Mouse (Mus musculus) embryonic facial prominence, embryonic 13.5 days (tissue): ENCODE results near the gene Cap1. TPM values are rescaled to one million over a fixed set of nuclear protein-coding genes. Genes with fewer than 3 reads are reported as not detected.
A peak's percentile ranks its signal among the peaks of the same experiment; 100 is the strongest.

Source experiments
- ATAC-seq: fragments of 200-750 bp; cut with Nextera tagmentation; 2 replicates; pipeline ENCODE4 v1.8.0; 2017; ENCODE audit warnings: low read depth; ENCODE audit not compliant: insufficient number of reproducible peaks, insufficient read depth, low FRiP score, low TSS enrichment
- H3K27ac ChIP-seq: fragments of 300-500 bp; sonication (generic); 2 replicates; pipeline ENCODE4 v1.5.1; 2015; ENCODE audit warnings: moderate library complexity, mild to moderate bottlenecking, inconsistent platforms
- H3K27me3 ChIP-seq: fragments of 300-500 bp; sonication (generic); 2 replicates; pipeline ENCODE4 v1.6.1; 2015; ENCODE audit warnings: mild to moderate bottlenecking, inconsistent platforms
- H3K36me3 ChIP-seq: fragments of 300-500 bp; sonication (generic); 2 replicates; pipeline ENCODE4 v1.6.1; 2015; ENCODE audit warnings: mild to moderate bottlenecking, inconsistent platforms
- H3K4me1 ChIP-seq: fragments of 300-500 bp; sonication (generic); 2 replicates; pipeline ENCODE4 v1.6.1; 2015; ENCODE audit warnings: inconsistent platforms
- H3K4me2 ChIP-seq: fragments of 300-500 bp; sonication (generic); 2 replicates; pipeline ENCODE4 v1.6.1; 2015; ENCODE audit warnings: moderate library complexity, mild to moderate bottlenecking, inconsistent platforms
- H3K4me3 ChIP-seq: fragments of 300-500 bp; sonication (generic); 2 replicates; pipeline ENCODE4 v1.5.1; 2015; ENCODE audit warnings: mild to moderate bottlenecking, inconsistent platforms
- H3K9ac ChIP-seq: fragments of 300-500 bp; sonication (generic); 2 replicates; pipeline ENCODE4 v1.6.1; 2015; ENCODE audit warnings: mild to moderate bottlenecking, inconsistent platforms
- H3K9me3 ChIP-seq: fragments of 300-500 bp; sonication (generic); 2 replicates; pipeline ENCODE4 v1.6.1; 2016; ENCODE audit warnings: inconsistent platforms
- WGBS: fragments of 180-500 bp; shearing (Covaris S2); methylation state at CpG from one replicate; pipeline ENCODE4 v1.1.7; 2015; ENCODE audit warnings: mixed read lengths; 5-methylcytosine and 5-hydroxymethylcytosine counted together
- polyA plus RNA-seq: library from polyadenylated mRNA; unstranded; fragments of >200 nt; fragmentation: Nextera tagmentation; extraction: Ambion mirVana; gene quantifications from 2 replicates; pipeline ENCODE4 v1.2.1, GENCODE M21; 2015

The Cap1 gene
- polyA plus RNA-seq, 1 experiment from 2014 or later: 67.2 TPM

GRCm38 (mm10) chr4:122909572-122910189, 23.8 kb upstream of the Cap1 start:
- Histone ChIP-seq H3K4me3 (no peak overlapping the region), H3K9ac (no peak overlapping the region), H3K36me3 (no peaks in the 10 kb centered on the region), H3K4me2 (no peak overlapping the region), H3K27me3 (no peaks in the 10 kb centered on the region), H3K27ac (no peak overlapping the region), H3K4me1 (no peaks in the 10 kb centered on the region), H3K9me3 (peaks cover 3% of the 10 kb centered on the region; the same call in 1 of the 2 replicates)
- ATAC-seq: no peak
- 49% methylated on average over 12 of the region's 12 CpGs for WGBS

DNA sequence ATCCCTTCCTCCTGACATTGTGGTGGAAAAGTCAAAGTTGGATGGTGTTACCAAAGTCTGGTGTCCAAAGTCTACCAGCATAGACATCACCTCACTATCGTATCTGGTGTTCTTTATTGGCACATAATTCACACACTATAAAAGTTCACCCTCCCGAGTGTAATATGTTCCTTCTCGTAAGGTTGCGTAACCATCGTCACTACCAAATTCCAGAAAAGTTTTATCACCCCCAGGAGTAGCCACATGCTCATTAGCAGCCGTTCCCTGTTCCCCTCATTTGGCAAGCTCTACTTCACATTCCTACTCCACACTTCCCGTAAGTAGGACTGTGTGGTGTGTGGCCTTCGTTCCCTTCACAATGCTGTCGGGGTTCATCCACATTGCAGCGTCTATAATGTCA, 19.5 kb upstream of the Cap1 start:
- WGBS: 85% methylated on average over 10 of the region's 10 CpGs
- Histone ChIP-seq H3K36me3 (no peaks in the 10 kb centered on the region), H3K4me3 (no peak overlapping the region), H3K9ac (no peak overlapping the region), H3K4me1 (no peaks in the 10 kb centered on the region), H3K4me2 (no peak overlapping the region), H3K27me3 (no peaks in the 10 kb centered on the region), H3K27ac (no peak overlapping the region), H3K9me3 (peaks cover 3% of the 10 kb centered on the region; the same call in 1 of the 2 replicates)
- ATAC-seq: no peak

DNA sequence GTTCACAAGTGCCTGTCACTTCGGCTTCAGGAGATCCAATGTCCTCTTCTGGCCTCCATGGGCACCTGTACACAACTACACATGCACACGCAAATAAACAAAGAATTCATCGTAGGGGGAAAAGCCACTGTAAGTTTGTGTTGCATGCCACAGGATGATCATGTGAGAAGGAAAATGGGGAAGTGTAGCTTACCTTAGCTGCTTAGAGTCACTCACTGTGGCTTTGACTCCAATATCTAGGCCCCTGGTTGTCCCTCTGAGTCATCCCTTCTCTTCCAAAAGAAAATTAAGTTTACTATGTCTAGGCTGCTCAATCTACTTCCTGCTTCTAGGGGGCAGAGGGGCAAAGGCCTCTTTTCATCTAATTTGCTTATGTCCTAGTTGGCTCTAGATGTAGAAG, 17.9 kb upstream of the Cap1 start:
- 89% methylated on average over 3 of the region's 3 CpGs for WGBS

DNA sequence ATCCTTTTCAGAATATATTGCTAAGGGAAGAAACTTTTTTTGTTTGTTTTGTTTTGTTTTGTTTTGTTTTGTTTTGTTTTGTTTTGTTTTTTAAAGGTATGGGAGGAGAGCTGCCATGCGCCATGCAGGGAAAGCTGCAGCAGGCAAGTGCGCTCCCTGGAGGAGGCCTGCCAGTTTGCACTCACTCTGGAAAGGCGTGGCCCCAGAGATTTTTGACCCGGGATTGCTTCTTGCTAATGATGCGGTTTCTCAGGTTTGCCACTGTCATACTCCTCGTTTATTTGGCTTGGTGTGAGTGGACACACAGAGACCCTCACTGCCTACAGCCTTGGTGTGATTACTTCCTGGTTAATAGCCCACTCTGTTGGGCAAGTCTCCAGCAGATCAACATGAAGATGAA, 16.3 kb upstream of the Cap1 start:
- no peaks in the 10 kb centered on the region for H3K36me3 ChIP-seq
- no peak for ATAC-seq
- 23% methylated on average over 6 of the region's 6 CpGs for WGBS
- no peaks in the 10 kb centered on the region for H3K4me1 ChIP-seq
- no peak overlapping the region for H3K27ac ChIP-seq
- no peak overlapping the region for H3K4me3 ChIP-seq
- no peak overlapping the region for H3K9ac ChIP-seq
- no peak overlapping the region for H3K4me2 ChIP-seq
- H3K9me3 ChIP-seq: no peaks in the 10 kb centered on the region
- H3K27me3 ChIP-seq: no peaks in the 10 kb centered on the region

More for the DNA sequence above, 17.9 kb upstream of the Cap1 start:
- Histone ChIP-seq H3K4me2 (no peak overlapping the region), H3K4me1 (no peaks in the 10 kb centered on the region), H3K9ac (no peak overlapping the region), H3K4me3 (no peak overlapping the region), H3K27me3 (no peaks in the 10 kb centered on the region), H3K9me3 (peaks cover 3% of the 10 kb centered on the region; the same call in 1 of the 2 replicates), H3K27ac (no peak overlapping the region), H3K36me3 (no peaks in the 10 kb centered on the region)
- no peak for ATAC-seq

- ATAC-seq: no peak
- Histone ChIP-seq H3K27ac (no peak overlapping the region), H3K9ac (no peak overlapping the region), H3K9me3 (no peaks in the 10 kb centered on the region), H3K4me2 (no peak overlapping the region), H3K27me3 (no peaks in the 10 kb centered on the region), H3K4me3 (no peak overlapping the region), H3K36me3 (no peaks in the 10 kb centered on the region), H3K4me1 (no peaks in the 10 kb centered on the region)
- 16% methylated on average over 5 of the region's 5 CpGs for WGBS
Measured at GRCm38 (mm10) chr4:122898313-122898712, 12.5 kb upstream of the Cap1 start.

DNA sequence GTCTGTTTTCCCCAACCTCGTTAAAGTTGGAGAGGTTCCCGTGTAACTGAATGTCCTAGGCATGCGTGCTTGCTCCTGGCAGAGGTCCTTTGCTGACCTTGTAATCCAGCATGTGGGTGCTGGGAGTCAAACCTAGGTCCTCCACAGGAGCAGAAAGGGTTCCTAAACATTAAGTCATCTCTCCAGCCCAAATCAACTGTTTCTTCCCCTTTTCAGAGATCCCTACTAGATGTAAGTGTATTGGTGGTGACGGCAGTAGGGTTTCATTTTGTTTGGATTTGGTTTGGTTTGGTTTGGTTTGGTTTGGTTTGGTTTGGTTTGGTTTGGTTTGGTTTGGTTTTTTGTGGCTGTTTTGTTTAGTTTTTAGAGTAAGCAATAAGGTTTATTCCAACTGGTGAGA, 11.9 kb upstream of the Cap1 start:
- no peak overlapping the region for H3K27ac ChIP-seq
- H3K27me3 ChIP-seq: no peaks in the 10 kb centered on the region
- no peak for ATAC-seq
- H3K4me2 ChIP-seq: no peak overlapping the region
- H3K4me1 ChIP-seq: no peaks in the 10 kb centered on the region
- no peak overlapping the region for H3K4me3 ChIP-seq
- no peak overlapping the region for H3K9ac ChIP-seq
- H3K9me3 ChIP-seq: no peaks in the 10 kb centered on the region
- WGBS: 81% methylated on average over 4 of the region's 4 CpGs
- no peaks in the 10 kb centered on the region for H3K36me3 ChIP-seq

- Histone ChIP-seq H3K27ac (no peak overlapping the region), H3K9me3 (no peaks in the 10 kb centered on the region), H3K9ac (no peak overlapping the region), H3K36me3 (no peaks in the 10 kb centered on the region), H3K4me2 (no peak overlapping the region), H3K4me3 (no peak overlapping the region), H3K27me3 (no peaks in the 10 kb centered on the region), H3K4me1 (peaks cover 4% of the 10 kb centered on the region; the same call in 1 of the 2 replicates)
- ATAC-seq: no peak
- WGBS: 70% methylated on average over 5 of the region's 5 CpGs
Measured at GRCm38 (mm10) chr4:122892157-122892556, 6.3 kb upstream of the Cap1 start.

- 19% methylated on average over 1 of the region's 1 CpGs for WGBS
- no peak for ATAC-seq
- H3K9me3 ChIP-seq: no peaks in the 10 kb centered on the region
- H3K4me2 ChIP-seq: no peak overlapping the region
- no peaks in the 10 kb centered on the region for H3K36me3 ChIP-seq
- H3K9ac ChIP-seq: no peak overlapping the region
- no peak overlapping the region for H3K4me3 ChIP-seq
- no peaks in the 10 kb centered on the region for H3K27me3 ChIP-seq
- no peak overlapping the region for H3K27ac ChIP-seq
- peaks cover 4% of the 10 kb centered on the region; the same call in 1 of the 2 replicates for H3K4me1 ChIP-seq
Measured at GRCm38 (mm10) chr4:122891597-122891996, 5.7 kb upstream of the Cap1 start.

DNA sequence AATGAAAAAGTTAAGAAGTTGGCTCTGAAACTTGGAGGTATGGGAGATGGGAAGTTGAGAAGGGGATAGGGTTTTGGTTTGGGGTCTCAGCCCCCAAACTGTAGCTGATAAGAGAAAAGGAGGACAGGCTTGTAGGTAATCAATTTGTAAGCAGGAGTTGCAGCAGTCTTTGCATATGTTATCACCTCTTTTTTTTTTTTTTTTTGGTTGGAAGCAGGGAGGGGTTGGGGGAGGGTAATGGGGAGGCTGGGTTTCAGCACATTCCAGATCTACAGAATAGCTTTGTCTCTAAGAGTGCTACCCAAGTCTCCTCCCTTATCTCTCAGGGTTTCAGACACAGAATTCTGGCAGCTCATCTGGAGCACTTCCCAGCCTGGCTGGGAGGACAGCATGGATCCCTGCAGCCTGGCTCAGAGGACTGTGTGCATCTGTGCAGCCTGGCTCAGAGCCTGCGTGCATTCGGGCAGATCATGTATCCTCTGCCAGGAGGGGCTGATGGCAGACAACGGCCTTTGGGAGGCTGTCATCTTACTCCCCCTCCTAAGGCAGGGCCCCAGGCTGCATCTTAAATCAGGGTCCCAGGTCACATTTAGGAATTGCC, 5.1 kb upstream of the Cap1 start:
- WGBS: 4% methylated on average over 3 of the region's 3 CpGs
- H3K9ac ChIP-seq: peak overlapping the region; percentile 56
- no peak overlapping the region for H3K27ac ChIP-seq

GRCm38 (mm10) chr4:122887336-122887735, 1.5 kb upstream of the Cap1 start:
- Histone ChIP-seq H3K9me3 (no peaks in the 10 kb centered on the region), H3K4me3 (0 out of 2 replicates have a peak overlapping the region, but pooled peaks have one; percentile 83), H3K4me1 (peaks cover 22% of the 10 kb centered on the region), H3K27ac (peak overlapping the region; percentile 99), H3K36me3 (no peaks in the 10 kb centered on the region), H3K27me3 (no peaks in the 10 kb centered on the region), H3K4me2 (peak overlapping the region; percentile 83), H3K9ac (0 out of 2 replicates have a peak overlapping the region, but pooled peaks have one; percentile 85)
- no peak for ATAC-seq
- WGBS: 62% methylated on average over 2 of the region's 2 CpGs

More for the DNA sequence above, 5.1 kb upstream of the Cap1 start:
- Histone ChIP-seq H3K4me2 (no peak overlapping the region), H3K27me3 (no peaks in the 10 kb centered on the region), H3K4me3 (no peak overlapping the region), H3K4me1 (peaks cover 4% of the 10 kb centered on the region; the same call in 1 of the 2 replicates), H3K36me3 (no peaks in the 10 kb centered on the region), H3K9me3 (no peaks in the 10 kb centered on the region)
- ATAC-seq: no peak

- Histone ChIP-seq H3K9me3 (no peaks in the 10 kb centered on the region), H3K4me2 (peak overlapping the region; percentile 83), H3K27ac (peak overlapping the region; percentile 99), H3K27me3 (no peaks in the 10 kb centered on the region), H3K4me1 (peaks cover 22% of the 10 kb centered on the region), H3K4me3 (peak overlapping the region; percentile 83), H3K36me3 (no peaks in the 10 kb centered on the region), H3K9ac (peak overlapping the region; percentile 85)
- 3% methylated on average over 19 of the region's 19 CpGs for WGBS
- ATAC-seq: peak; percentile 26
Measured at GRCm38 (mm10) chr4:122886579-122887254, 861 bp upstream of the Cap1 start.
